Mouse (Mus musculus) neural tube, embryonic 10.5 days (tissue): ENCODE measurements at regions not wholly inside any gene's neighbourhood (a gene's known extent, or its start where the extent isn't known, plus 50 kb on each side); places are given as distances from the start of the nearest gene placed in this dataset.
A peak's percentile ranks its signal among the peaks of the same experiment; 100 is the strongest.

Experiments used
- DNase-seq: peaks from one replicate; pipeline ENCODE4 v3.0.0-alpha.2; 2017; ENCODE audit warnings: low spot score; ENCODE audit errors: extremely low spot score

DNA sequence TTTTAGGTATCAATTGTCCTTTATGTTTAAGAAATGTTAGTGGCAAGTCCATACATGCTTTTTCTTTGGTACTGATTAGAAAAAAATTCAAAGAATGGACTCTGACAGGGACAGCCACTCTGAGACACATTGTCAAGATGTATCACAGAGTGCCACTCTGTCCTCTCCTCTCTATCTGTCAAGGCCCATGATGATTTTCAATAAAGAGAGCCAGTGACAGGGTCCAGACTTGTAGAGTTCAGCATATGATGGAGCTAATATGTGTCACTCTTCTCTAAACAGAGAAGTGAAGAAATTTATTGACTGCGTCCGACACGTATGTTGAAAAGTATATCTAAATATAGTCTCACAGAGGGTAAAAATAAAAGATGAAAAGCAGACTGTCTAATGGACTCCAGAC lies 672.2 kb upstream of the 4930452B06Rik start:
- DNase-seq: no peak

- DNase-seq: no peak
Observed at GRCm38 (mm10) chr14:9337107-9337506, 671.1 kb upstream of the 4930452B06Rik start.

DNA sequence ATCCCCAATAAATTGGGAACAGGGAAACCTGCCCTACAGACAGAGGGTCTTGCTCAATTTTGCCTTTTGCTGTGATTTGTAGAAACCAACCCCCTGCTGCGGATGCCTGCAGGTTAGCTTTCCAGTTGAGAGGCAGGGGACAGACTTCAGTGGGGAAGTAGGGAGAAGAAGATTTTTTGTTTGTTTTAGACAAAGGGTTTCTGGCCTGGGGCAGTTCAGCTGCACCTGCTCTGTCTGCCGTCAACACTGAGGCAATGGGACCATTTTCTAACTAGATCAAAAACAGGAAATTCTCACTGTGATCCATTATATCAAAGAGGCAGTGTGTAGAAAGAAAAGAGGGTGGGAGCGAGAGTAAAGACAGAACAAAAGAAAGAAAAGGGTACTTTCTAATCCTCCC lies 665.6 kb upstream of the 4930452B06Rik start:
- DNase-seq: no peak

DNA sequence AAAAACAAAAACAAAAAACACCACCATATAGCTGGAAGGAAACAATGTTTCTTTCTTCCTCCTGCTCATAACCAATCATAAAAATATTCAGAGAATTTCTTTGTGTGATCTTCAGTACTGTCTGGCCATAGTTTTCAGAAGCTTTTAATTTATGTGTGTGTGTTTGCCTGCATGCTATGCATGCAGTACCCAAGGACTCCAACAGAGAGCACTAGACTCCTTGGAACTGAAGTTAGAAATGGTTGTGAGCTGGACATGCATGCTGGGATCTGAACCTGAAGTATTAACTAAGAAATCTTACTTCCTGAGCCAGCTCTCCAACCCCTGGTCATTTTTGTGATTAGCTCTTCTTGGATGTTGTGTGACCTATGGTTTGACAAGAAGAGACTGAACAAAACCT lies 664.7 kb upstream of the 4930452B06Rik start:
- no peak for DNase-seq

GRCm38 (mm10) chr14:9329839-9330485 lies 663.9 kb upstream of the 4930452B06Rik start:
- DNase-seq: peak; percentile 17

GRCm38 (mm10) chr14:9327344-9327743 lies 661.3 kb upstream of the 4930452B06Rik start:
- DNase-seq: no peak

GRCm38 (mm10) chr14:9319842-9320241 lies 653.8 kb upstream of the 4930452B06Rik start:
- DNase-seq: no peak

DNA sequence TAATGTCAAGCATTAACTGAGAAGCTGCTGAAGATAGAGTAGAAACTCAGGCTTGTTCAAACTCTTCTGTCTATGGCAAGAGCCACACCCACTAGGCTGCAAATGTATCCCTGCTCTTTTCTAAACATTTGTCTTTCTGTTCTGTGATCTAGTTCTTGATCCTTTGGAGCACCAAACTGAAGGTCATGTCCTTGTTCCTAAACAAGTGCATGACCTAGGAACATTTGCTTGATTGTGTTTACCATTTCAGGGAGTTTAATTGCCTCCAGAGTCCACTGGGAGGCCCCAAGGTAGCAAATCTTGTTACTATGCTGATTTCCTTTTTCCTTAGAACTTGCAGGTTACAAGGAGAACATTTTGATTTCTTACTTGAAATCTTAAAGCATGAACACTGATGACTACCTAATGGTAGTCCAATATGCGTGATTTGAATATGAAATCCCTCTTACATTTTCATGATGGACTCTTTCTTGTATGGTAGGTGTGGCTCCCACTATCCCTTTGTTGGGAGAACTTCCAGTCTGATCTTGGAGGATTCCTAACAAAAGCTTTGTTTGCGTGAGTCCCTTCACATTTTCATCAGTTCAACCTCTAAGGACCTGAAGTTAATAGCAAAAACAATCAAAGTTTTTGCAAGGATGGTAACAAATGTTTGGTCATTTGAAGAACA lies 652.9 kb upstream of the 4930452B06Rik start:
- DNase-seq: no peak

DNA sequence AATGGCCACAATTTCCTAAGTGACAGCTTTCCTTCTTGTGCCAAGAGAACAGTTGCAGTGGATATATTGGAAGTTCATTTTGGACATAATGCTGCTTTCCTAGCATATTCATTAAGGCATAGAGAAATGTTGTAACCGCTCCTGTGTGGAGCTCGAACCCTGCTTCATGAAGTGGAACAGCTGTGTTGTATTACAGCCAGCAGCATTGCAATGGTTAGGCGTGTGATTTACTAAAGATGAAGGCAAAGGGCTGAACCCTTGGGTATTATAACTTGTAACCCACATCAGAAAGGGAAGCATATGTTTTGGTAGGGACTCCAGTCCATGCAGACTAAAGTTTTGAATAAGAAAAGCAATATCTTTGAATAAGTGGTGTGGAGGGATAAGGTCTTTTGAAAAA lies 649.2 kb upstream of the 4930452B06Rik start:
- no peak for DNase-seq

GRCm38 (mm10) chr14:9296145-9296544 lies 630.1 kb upstream of the 4930452B06Rik start:
- no peak for DNase-seq

- no peak for DNase-seq
Observed at GRCm38 (mm10) chr14:9294555-9294954, 628.5 kb upstream of the 4930452B06Rik start.

GRCm38 (mm10) chr14:9288103-9288502 lies 622.1 kb upstream of the 4930452B06Rik start:
- no peak for DNase-seq

DNA sequence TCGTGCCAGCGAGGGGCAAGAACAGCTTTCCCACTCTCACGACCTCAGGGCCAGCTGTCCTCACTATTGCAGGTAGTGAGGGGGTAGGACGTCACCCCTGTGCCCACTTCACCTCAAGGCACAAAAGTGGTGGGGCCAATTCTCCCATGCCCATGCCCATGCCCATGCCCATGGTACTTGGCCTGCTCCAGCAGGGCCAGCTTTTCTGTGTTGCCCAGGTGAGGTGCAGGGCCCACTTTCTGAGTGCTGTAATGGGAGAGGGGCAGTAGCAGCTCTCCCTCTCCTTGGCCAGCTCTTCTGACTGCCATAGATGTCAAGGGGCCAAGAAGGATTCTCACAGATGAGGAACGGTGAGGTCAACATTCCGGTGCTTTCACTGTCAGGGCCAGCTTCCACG lies 619.6 kb upstream of the 4930452B06Rik start:
- no peak for DNase-seq

DNA sequence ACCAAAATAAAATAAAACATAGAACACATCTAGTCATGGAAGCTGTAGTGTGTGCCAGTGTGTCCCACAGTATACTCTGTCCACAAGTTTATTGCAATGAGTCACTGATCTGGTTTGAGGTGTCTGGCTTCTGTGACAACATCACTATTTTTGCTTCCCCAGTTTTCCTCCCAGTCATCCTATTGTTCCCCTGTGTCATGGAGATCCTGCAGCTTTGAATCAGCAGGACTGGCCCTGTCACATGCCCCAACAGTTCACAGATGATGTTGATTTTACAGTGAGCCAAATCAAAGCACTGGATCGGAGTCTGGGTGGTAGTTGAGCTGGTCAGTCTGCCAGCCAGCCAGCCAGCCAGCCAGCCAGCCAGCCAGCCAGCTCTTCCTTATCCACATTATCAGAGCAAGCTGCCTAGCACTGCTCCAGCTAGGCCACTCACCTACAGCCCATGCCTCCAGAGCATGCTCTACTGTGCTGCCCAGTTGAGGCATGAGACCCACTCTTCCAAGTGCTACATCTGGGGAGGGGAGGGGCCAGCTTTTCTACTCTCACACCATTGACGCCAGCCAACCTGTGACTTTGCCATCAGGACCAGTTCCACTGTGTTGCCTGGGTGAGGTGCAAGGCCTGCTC lies 619.1 kb upstream of the 4930452B06Rik start:
- DNase-seq: no peak

DNA sequence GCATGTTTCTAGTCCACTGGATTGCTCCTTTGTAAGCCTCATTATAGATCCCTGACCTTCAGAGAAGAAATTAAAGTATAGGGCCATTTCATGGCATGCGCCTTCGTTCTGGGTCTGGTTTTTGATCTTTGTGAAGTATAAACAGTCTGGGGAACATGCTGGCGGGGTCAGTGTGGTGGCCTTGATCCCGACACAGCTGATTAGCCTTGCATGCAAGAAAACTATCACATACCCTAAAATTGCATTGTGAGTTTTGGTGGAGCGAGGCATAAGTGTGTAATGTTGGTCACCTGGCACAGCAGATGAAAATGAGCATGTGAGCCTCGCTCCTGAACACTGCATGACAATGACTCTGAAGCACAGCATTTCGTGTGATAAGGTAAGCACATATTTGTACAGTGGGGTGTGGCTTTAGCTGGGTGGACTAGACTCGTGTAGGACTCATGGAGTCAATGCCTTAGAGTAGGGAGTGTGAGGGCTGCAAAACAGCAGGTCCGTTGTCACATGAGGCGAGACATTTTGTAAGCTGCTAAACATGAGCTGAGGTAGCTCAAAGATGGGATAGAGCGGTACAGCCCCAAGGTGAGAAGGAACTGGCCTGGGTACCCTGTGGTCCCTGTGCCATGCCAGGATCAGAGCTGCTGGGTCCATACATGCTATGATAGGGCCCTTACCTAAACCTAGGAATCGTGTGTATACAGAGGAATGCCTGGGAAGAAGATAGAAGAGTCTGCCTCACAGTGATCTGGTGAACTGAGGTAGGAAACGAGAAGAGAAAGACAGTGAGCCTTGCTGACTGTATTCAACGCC lies 601.4 kb upstream of the 4930452B06Rik start:
- DNase-seq: no peak

- DNase-seq: no peak
Observed at GRCm38 (mm10) chr14:9252017-9252416, 586.0 kb upstream of the 4930452B06Rik start.

DNA sequence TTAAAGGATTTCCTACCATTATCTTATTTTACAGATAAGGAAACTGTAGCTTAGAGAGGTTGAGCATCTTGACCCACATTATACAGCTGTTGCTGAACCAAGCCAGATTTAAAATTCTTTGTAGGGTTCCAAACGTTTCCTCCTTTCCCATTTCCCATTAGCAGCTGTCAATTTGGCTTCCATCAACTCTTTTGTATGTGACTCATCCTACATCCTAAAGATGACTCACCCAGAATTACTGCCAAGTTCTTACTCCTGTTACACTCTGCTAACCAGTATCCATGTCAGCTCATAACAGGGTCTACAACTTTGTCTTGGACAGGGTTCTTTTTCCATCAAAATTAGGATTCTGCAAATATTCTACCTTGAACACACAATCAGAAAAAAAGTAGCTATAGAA lies 579.2 kb upstream of the 4930452B06Rik start:
- no peak for DNase-seq

DNA sequence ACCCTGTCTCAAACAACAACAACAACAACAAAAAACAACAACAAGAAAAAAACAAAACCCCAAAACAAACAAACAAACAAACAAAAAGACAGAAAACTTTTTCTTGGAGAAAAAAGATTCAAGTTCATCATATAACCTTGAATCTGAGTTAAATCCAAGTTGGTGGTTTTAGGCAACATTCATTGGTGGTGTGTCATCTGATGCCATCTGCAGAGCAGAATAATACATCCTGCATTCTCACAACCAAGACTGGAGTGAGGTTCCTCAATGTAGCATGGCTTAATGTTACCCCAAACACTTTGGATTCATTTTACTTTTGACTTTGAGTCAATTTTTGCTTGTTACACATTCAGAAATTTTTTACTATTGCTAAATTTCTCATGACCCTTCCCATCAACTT lies 577.3 kb upstream of the 4930452B06Rik start:
- DNase-seq: no peak

DNA sequence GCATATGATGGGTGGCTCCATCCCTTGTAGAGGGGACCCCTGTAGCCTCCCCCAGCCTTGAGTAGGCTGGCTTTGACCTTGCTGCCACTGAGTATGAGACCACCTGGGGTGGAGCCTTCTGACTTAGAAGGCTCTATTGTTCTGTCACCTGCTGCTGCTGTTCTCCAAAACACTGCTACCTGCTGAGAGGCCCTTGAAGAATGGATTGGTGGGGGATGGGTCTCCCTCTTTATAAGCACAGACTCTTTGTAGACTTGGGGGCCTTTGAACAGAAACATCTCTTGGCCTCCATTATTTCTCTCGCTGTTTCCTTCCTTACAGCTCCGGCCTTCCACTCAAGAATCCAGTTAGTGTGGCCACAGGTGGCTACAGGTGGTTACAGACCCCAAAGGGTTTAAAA lies 576.1 kb upstream of the 4930452B06Rik start:
- DNase-seq: no peak

- no peak for DNase-seq
Observed at GRCm38 (mm10) chr14:9227670-9228069, 561.6 kb upstream of the 4930452B06Rik start.

DNA sequence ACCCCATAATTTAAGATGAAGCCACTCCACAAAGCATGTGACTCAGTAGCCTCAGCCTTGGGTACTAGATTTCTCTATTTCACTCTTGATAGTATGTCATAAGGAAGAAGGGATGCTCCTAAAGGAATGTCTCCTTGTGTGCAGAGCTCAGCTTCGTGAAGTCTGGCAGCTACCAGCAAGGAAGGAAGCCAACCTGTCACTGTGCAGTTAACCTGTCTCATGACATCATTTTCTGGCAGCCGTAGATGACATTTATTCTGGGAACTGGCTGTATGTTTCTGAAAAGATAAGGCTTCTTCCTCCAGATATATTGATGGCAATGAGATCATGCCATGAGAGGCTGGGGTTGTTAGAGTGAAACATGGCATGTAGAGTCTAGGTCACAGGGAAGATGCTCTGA lies 534.2 kb upstream of the 4930452B06Rik start:
- no peak for DNase-seq
